Mouse (Mus musculus) stomach, embryonic 14.5 days (tissue): ENCODE results near the gene Arl2. TPM values are rescaled to one million over a fixed set of nuclear protein-coding genes. Genes with fewer than 3 reads are reported as not detected.

Experiments
- ATAC-seq: fragments of 200-750 bp; cut with Nextera tagmentation; 2 replicates; pipeline ENCODE4 v1.8.0; 2017; ENCODE audit warnings: low read depth, moderate TSS enrichment; ENCODE audit not compliant: insufficient number of reproducible peaks, insufficient read depth, low FRiP score
- H3K27ac ChIP-seq: fragments of 300-500 bp; sonication (generic); 2 replicates; pipeline ENCODE4 v1.5.1; 2014; ENCODE audit warnings: mild to moderate bottlenecking, low read length, moderate library complexity, mixed read lengths
- H3K27me3 ChIP-seq: fragments of 300-500 bp; sonication (generic); 2 replicates; pipeline ENCODE4 v1.6.1; 2014; ENCODE audit warnings: low read length, control low read depth, mixed read lengths; ENCODE audit not compliant: control insufficient read depth, insufficient read depth
- H3K36me3 ChIP-seq: fragments of 300-500 bp; sonication (generic); 2 replicates; pipeline ENCODE4 v1.6.1; 2014; ENCODE audit warnings: mild to moderate bottlenecking, control low read depth, low read length, moderate library complexity, mixed read lengths; ENCODE audit not compliant: control insufficient read depth, insufficient read depth
- H3K4me1 ChIP-seq: fragments of 300-500 bp; sonication (generic); 2 replicates; pipeline ENCODE4 v1.6.1; 2014; ENCODE audit warnings: low read length, control low read depth, mixed read lengths; ENCODE audit not compliant: control insufficient read depth, insufficient read depth
- H3K4me2 ChIP-seq: fragments of 300-500 bp; sonication (generic); replicated peaks from 2 replicates; pipeline ENCODE4 v1.6.1; 2014; ENCODE audit warnings: low read depth, low read length, control low read depth
- H3K4me3 ChIP-seq: fragments of 300-500 bp; sonication (generic); 2 replicates; pipeline ENCODE4 v1.5.1; 2014; ENCODE audit warnings: low read depth, low read length, control low read depth
- H3K9ac ChIP-seq: fragments of 300-500 bp; sonication (generic); replicated peaks from 2 replicates; pipeline ENCODE4 v1.6.1; 2014; ENCODE audit warnings: low read depth, mild to moderate bottlenecking, control low read depth, low read length, moderate library complexity, mixed read lengths
- H3K9me3 ChIP-seq: fragments of 300-500 bp; sonication (generic); 2 replicates; pipeline ENCODE4 v1.6.1; 2016; ENCODE audit warnings: low read depth, low read length, control low read depth; ENCODE audit not compliant: control insufficient read depth
- WGBS: fragments of 180-500 bp; shearing (Covaris S2); extraction: QIAGEN DNeasy Blood & Tissue Kit; methylation state at CpG from one replicate; pipeline ENCODE4 v1.1.7; 2014; 5-methylcytosine and 5-hydroxymethylcytosine counted together
- polyA plus RNA-seq: library from polyadenylated mRNA; unstranded; fragments of >200 nt; fragmentation: Nextera tagmentation; extraction: Ambion mirVana; gene quantifications from 2 replicates; pipeline ENCODE4 v1.2.1, GENCODE M21; 2014

Gene Arl2
- polyA plus RNA-seq, 1 experiment from 2014 or later, result 107 TPM

DNA sequence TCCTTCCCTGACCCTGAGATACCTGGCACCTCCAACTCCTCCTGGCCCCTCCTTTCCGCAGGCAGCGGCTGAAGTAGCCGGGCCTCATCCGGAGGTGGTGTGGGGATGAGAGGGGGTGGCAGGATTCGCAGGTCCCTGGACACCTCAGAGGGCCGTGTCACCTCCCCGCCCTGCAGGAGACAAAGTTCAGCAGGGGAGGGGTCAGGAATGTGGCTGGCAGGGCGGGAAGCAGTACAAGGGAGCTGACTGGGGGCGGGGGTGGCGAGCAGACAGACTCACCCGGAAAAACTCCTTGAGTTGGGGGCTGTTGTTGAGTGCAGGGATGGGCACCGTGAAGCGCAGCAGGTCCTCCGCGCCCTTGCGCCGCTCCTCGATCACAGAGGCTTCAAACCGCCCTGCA lies 19.6 kb downstream of the Arl2 start:
- no peak for ATAC-seq
- no peak overlapping the region; the same call in 1 of the 2 replicates for H3K9ac ChIP-seq
- 28% methylated on average over 19 of the region's 19 CpGs for WGBS

DNA sequence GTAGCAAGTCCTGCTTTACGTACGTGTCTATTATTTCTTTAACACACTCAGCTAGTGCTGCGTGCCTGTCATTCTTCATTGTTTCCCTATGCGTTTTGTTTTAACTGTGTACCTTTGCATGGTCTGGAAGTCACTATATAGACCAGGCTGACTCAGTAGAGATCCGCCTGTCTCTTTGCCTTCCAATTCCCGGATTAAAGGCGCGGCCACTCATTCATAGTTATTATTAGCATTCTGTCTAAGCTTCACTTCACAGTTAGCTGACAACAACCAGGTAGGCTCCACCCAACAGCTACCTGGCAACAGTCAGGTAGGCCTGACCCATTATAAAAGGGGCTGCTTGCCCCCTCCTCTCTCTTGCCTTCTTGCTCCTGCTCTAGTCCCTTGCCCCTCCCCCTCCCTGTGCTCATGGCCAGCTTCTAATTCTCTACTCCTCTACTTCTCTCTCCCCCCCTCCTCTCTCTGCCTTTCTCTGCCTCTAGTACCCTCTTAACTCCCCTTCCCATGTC lies 22.6 kb downstream of the Arl2 start:
- no peaks in the 10 kb centered on the region for H3K27me3 ChIP-seq
- peak overlapping the region; percentile 82 for H3K4me3 ChIP-seq
- H3K27ac ChIP-seq, result peak overlapping the region; percentile 98
- H3K36me3 ChIP-seq, result peaks cover 20% of the 10 kb centered on the region
- peak overlapping the region; percentile 64 for H3K4me2 ChIP-seq
- peak overlapping the region; percentile 63; the same call in 1 of the 2 replicates for H3K9ac ChIP-seq
- no peak for ATAC-seq
- peaks cover 13% of the 10 kb centered on the region; the same call in 1 of the 2 replicates for H3K4me1 ChIP-seq
- no peaks in the 10 kb centered on the region for H3K9me3 ChIP-seq
- WGBS, result 1% methylated on average over 8 of the region's 8 CpGs

More for the DNA sequence above, 19.6 kb downstream of the Arl2 start:
- Histone ChIP-seq H3K27ac (no peak overlapping the region), H3K27me3 (no peaks in the 10 kb centered on the region), H3K4me3 (no peak overlapping the region), H3K4me2 (no peak overlapping the region), H3K4me1 (peaks cover 11% of the 10 kb centered on the region; the same call in 1 of the 2 replicates), H3K36me3 (no peaks in the 10 kb centered on the region; the same call in 1 of the 2 replicates), H3K9me3 (no peaks in the 10 kb centered on the region)

DNA sequence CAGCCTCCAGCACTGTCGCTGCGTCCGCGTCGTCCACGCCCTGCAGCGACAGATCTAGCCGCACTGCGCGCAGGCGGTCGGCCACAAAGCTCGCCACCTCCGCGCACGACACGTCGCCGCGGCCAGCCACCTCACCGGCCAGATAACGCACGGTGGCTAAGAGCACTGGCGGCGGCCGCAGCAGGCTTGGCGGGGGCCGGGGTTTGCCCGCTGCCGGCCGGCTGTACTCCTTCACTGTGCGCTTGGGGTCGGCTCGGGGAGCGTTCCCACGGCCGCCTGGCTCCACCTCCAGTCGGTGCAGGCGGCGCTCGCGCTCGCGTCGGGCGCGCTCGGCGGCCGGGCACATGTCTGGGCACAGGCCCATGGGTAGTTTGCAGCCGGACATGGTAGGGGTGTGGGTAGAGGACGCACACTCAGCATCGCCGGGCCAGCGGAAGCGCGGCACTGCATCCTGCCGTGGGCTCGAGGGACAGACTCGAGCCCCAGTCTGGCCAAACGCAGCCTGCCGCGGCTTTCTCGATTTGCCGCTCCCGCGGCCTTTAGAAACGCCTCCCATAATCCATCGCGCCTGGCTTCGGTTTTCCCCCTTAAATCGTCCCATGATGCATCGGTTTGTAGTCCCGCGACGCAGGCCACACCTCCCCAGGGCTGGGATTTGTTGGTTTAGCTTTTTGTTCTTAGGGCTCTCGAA lies 23.2 kb downstream of the Arl2 start, which contains the start of gene Sac3d1:
Sac3d1 (minus strand) TSS at position 665 of the 691 bp plus-strand sequence.
- no peaks in the 10 kb centered on the region for H3K9me3 ChIP-seq
- peaks cover 20% of the 10 kb centered on the region for H3K36me3 ChIP-seq
- peaks cover 9% of the 10 kb centered on the region; the same call in 1 of the 2 replicates for H3K4me1 ChIP-seq
- WGBS, result under 1% methylated on average over 77 of the region's 77 CpGs
- peak within 1 kb of the TSS; percentile 82 for H3K4me3 ChIP-seq
- H3K4me2 ChIP-seq, result peak within 1 kb of the TSS; percentile 64
- ATAC-seq, result peak; percentile 86
- H3K27ac ChIP-seq, result peak within 1 kb of the TSS; percentile 98
- no peaks in the 10 kb centered on the region for H3K27me3 ChIP-seq
- H3K9ac ChIP-seq, result peak within 1 kb of the TSS; percentile 63

DNA sequence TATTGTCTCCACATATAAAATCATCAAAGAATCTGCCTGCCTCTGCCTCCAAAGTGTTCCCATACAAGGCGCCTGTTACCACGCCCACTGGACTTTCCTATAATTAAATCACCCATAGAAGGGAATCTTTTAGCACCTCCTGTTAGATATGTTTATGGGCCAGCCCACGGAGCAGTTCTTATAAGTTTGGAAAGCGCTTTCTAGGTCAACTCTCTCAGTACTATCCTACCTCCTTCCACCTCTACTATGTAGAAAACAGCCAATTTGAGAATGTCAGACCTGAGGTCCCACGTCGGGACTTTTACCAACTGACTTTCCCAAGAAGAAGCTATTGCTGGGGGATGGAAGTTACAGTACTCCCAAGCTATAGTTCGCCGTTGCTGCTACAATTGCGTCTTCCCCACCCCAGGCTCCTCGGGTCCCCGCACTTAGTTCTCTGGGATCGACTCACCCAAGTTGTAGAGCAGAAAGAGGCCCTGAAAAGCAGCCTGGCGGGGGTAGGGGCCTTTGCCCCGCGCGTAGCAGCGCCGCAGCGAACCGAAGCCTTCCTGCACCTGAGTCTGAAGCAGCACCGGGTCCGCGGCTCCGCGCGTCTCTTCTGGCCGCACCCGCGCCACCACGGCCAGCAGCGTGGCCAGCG lies 23.9 kb downstream of the Arl2 start:
- Histone ChIP-seq H3K4me3 (peak overlapping the region; percentile 82), H3K36me3 (peaks cover 20% of the 10 kb centered on the region), H3K9me3 (no peaks in the 10 kb centered on the region), H3K4me2 (peak overlapping the region; percentile 64), H3K27ac (peak overlapping the region; percentile 98), H3K9ac (peak overlapping the region; percentile 63), H3K27me3 (no peaks in the 10 kb centered on the region), H3K4me1 (peaks cover 9% of the 10 kb centered on the region; the same call in 1 of the 2 replicates)
- peak; percentile 1; the same call in 1 of the 2 replicates for ATAC-seq
- WGBS, result 4% methylated on average over 32 of the region's 32 CpGs

DNA sequence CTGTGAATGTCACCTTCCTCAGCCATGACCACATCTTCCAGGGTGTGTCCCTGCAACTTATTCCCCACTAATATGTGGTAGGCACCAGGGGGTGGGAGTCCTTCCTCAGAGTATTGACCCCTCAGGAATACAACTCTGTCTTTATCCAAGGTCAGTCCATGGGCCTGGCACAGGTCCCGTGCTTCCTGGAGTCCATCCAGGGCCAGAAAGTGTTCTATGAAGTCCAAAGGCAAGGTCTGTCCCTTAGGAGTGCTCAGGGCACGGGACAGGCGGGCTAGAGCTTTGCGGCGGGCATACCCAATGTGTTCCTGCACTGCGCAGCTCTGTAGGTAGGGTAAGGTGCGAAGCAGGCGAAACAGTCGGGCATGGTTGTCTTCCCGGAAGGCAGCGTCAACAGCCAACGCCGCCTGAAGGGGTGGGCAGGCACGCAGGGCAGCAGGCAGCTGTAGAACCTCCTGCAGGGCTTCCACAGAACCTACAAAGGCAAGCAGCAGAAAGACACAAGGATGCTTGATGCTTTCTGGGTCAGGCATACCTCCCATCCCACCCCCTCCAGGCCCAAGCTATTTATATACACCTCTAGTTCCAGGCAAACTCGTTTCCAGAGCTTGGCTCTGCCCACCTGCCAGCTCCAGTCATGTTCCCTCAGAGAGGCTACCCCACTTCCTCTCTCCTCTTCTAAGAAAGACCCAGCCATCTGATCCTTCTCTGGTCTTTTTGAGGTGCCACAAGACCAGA lies 25.1 kb downstream of the Arl2 start:
- Histone ChIP-seq H3K4me2 (no peak overlapping the region), H3K4me1 (peaks cover 9% of the 10 kb centered on the region; the same call in 1 of the 2 replicates), H3K9ac (no peak overlapping the region), H3K4me3 (no peak overlapping the region), H3K9me3 (no peaks in the 10 kb centered on the region), H3K27ac (no peak overlapping the region), H3K27me3 (no peaks in the 10 kb centered on the region), H3K36me3 (peaks cover 20% of the 10 kb centered on the region)
- 88% methylated on average over 15 of the region's 15 CpGs for WGBS
- no peak for ATAC-seq

DNA sequence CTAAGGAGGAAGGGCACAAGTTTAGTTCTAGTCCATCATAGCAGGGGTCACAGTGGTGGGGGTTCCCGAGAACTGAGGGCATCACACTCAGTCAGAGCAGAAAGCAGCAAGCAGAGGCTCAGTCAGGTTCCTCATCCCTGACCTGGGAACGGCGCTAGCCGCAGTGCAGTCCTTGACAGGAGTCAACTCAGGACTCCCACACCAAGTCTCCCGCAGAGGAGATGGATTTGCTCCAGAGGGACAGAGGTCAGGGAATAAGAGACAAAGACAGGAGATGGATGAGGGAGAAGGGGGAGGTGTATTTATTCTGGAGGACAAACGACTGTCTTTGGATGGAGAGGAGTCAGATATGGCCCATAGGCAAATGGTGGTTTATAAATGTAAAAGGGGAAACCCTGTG lies 28.2 kb downstream of the Arl2 start:
- Histone ChIP-seq H3K4me3 (no peak overlapping the region), H3K9me3 (no peaks in the 10 kb centered on the region), H3K9ac (no peak overlapping the region), H3K27me3 (no peaks in the 10 kb centered on the region), H3K4me1 (peaks cover 5% of the 10 kb centered on the region; the same call in 1 of the 2 replicates), H3K27ac (no peak overlapping the region), H3K36me3 (peaks cover 20% of the 10 kb centered on the region), H3K4me2 (no peak overlapping the region)
- 24% methylated on average over 6 of the region's 6 CpGs for WGBS
- ATAC-seq, result no peak

DNA sequence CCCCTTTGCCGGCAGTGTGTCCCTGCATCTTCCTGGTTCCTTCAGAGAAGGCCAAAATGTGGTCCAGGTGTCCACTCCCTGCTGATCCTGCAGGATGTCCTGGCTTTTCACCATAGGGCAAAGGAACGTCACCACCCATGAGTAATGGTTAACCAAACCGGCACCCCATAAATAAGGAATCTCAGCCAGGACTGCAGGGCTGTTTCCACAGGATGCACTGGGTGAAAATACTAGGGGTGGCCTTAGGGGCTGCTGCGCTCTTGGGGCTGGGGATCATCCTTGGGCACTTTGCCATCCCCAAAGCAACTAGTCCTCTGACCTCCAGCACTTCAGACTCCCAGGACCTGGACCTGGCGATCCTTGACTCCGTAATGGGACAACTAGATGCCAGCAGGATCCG lies 35.8 kb downstream of the Arl2 start, which contains the start of gene Naaladl1:
Naaladl1 (plus strand) TSS at position 197 of the 400 bp plus-strand sequence.
- Histone ChIP-seq H3K27ac (no peak within 1 kb of the TSS), H3K4me3 (no peak within 1 kb of the TSS), H3K9ac (no peak within 1 kb of the TSS), H3K9me3 (no peaks in the 10 kb centered on the region), H3K36me3 (no peaks in the 10 kb centered on the region), H3K4me2 (no peak within 1 kb of the TSS), H3K27me3 (no peaks in the 10 kb centered on the region), H3K4me1 (no peaks in the 10 kb centered on the region)
- 86% methylated on average over 7 of the region's 7 CpGs for WGBS
- ATAC-seq, result no peak

DNA sequence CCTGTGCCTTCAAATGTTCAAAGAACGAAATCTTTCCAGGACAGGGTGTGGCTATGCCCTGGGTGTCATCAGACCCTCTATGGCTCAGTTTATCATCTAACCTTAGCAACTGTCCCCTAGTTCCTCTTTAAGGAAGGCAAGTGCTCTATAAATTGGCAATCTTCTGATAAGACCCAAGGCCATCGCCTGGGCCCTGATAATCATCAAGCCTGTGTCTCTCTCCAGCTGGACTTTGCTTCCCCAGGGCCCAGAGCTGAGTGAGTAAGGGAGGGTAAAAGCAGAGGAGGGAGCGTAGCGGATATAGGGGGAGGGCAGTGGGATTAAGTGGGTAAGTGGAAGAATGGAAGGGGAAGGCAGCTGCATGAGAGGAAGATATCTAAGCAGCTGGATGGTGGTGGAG lies 36.9 kb downstream of the Arl2 start:
- WGBS, result 68% methylated on average over 4 of the region's 4 CpGs
- Histone ChIP-seq H3K36me3 (no peaks in the 10 kb centered on the region), H3K4me2 (no peak overlapping the region), H3K9me3 (no peaks in the 10 kb centered on the region), H3K4me3 (no peak overlapping the region), H3K4me1 (no peaks in the 10 kb centered on the region), H3K27ac (no peak overlapping the region), H3K27me3 (no peaks in the 10 kb centered on the region), H3K9ac (no peak overlapping the region)
- no peak for ATAC-seq
